Mouse (Mus musculus) cerebellum, adult 18-20 months (tissue): ENCODE data around the gene Dock6.
"Not testable (repeated sequence)": the region's sequence is repeated elsewhere in the genome, so short reads cannot be mapped to it uniquely, and the experiment has no call there.

Experiments used
- DNase-seq, 2 experiments: peaks; one replicate each; pipeline ENCODE4 v3.0.0; 2021

The Dock6 gene

GRCm38 (mm10) chr9:21774353-21774752 is 78.1 kb downstream of the Dock6 start:
- DNase-seq = no peak

DNA sequence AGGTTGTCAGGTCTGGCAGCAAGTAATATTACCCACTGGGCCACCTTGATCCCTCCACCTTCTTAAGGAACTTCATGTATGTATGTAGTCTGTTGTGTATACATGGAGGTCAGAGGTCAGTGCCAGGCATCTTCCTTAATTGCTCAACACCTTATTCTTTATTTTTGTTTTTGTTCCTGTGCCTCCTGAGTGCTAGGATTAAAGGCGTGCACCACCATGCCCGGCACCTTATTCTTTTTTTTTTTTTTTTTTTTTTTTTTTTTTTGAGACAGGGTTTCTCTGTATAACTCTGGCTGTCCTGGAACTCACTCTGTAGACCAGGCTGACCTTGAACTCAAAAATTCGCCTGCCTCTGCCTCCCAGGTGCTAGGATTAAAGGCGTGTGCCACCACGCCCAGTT is 79.0 kb downstream of the Dock6 start:
- not testable (repeated sequence) for DNase-seq

- peak; percentile 65 to 72 for DNase-seq
These were observed 82.8 kb downstream of the Dock6 start for GRCm38 (mm10) chr9:21769558-21770183.

GRCm38 (mm10) chr9:21768511-21769411 is 83.7 kb downstream of the Dock6 start:
- DNase-seq = peak; percentile 63 to 65

- DNase-seq = peak; percentile 75 to 80
These were observed 84.5 kb downstream of the Dock6 start for GRCm38 (mm10) chr9:21767896-21768295.

DNA sequence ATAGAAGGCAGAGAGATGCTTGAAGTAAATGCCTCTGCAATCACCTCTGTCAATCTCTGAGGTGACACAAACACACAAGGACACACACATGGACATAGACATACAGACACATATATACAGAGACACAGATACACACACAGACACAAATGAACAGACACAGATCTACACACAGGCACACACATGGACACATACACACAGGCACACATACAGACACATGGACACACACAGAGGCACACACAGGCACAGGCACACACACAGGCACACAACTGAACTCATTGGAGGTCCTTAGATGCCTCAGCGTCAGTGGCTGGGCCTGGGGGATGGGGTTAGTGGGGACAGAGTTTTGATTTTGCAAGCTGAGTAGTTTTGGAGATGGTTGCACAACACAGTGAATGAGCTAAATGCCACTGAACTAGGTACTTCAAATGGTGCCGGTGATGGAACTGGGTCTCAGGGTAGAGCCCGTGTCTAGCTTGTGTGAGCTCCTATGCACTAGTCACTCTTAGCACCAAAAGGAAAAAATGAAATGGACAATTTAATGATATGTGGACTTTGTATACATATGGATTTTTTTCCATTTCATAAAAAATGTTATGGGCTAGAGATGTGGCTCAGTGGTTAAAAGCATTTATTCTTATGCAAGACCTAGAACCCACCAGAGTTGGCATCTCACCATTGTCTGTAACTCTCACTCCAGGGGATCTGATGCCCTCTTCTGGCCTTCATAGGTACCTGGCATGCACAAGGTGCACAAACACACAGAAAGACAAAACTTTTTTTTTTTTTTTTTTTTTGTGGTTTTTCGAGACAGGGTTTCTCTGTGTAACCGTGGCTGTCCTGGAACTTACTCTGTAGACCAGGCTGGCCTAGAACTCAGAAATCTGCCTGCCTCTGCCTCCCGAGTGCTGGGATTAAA is 88.1 kb downstream of the Dock6 start:
- DNase-seq = no peak

DNA sequence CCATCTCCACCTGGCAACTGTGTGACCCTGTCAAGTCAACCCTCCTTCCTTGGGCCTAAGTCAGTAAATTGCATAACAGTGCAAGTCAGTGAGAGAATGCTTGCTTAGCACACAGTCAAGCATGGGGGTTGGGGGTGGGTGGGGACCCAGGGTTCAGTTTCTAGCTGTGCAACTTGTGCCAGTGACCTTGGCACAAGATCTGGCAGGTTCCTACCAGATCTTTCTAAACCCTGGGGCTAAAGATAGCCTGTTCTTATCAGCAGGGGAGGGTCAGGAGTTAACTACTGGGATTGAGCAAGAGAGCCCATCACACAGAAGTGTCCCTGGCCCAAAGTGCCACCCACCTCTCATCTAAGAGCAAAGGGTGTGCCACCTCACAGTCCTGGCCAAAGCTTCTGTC is 90.3 kb downstream of the Dock6 start:
- DNase-seq = no peak

DNA sequence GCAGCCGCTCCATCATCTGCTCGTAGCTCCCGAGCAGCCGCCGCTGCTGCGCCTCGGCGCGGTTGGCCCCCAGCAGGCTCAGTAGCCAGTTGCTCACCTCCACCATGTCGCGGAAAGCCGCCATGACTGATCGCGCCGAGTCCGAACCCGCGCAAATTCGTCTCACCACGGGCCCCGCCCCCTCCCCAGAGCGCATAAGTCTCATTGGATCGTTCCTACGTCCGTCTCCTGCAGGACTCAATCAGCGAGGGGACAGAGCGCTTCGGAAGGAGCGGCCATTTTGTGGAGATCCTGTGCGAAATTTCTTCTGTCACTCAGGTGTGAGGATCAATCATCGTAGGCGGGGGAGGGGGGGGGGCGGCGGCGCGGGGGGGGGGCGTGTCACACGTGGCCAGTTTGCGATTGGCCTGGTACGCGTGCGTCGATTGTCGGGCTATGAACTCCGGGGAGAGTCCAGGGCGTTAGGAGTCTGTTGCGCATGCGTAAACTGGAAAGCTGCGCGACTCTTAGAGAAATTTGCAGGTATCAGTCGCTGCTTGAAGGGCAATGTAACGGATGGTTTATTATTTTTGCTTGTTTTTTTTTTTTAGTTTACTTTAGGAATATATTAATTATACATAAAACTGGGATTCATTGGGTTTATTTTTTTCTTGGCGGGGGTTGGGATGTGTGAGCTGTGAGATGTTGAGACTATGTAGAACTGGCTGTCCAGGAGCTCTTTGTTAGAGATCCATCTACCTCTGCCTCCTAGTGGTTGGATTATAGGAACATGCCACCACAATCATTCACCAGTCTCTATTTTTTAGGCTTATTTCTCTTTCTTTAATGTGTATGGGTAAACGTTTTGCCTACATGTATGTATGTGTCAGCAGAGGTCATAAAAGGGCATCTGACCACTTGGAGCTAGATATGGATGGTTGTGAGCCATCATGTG is 92.0 kb downstream of the Dock6 start, which contains the start of gene Spc24:
TSS of gene Spc24 (minus strand) at position 149 of the 934 bp plus-strand sequence.
- peak; percentile 95 to 97 for DNase-seq

DNA sequence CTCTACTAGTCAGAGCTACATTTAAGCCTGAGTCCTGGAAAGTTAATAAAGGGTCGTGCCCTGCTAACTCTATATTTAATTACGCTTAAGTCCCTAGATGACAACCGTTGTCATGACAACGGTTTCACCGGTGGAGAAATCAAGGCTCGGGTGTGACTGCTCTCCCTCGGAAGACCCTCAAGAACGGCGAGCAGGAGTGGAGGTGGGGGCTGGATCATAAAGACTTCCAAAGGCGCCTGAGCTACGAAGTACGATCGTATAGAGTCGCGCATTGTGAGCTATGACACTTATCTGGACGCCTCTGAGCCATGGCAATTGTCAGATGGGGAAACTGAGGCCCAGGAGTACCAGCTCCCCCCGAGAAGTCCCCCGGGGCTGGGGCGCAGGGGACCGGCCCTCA is 92.7 kb downstream of the Dock6 start:
- no peak for DNase-seq

DNA sequence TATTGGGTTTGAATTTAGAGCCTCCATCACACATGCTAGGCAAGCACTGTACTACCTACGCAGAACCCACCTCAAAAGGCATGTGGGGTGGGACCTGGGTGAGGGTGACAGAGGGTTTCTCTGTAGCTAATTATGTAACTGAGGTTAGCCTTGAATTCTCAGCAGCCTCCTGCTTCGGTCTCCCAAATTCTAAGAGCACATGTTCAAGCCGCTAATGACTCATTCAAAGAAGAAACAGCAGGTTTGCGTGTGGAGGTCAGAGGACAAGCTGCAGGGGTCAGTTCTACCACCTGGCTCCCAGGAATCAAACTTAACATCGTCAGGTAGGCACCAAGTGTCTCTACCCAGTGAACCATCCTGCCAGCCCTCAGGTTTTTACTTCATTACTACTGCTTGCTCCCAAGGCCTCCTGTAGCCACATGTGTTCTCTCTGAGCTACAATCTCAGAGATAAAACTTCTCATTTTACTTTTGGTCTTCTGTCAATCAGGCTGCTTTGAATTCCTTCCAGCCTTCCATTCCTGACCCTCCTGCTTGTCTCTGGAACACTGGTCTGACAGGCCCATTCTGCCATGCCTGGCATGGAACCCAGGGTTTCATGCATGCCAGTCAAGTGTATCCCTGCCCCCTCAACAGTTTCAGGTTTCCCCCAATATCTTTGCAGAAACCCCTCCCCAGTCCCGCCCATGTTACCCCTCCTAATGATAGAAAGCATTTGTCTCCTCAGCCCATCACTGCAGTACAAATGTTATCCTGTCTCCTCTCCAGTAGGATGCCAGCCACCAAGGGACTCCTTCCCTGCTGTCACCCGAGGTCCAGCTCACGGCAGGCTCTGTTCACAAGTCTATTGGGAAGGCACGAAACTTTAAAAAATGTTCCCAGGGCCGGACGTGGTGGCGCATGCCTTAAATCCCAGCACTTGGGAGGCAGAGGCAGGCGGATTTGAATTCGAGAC is 93.6 kb downstream of the Dock6 start:
- no peak for DNase-seq

- DNase-seq = no peak
These were observed 97.7 kb downstream of the Dock6 start for GRCm38 (mm10) chr9:21754516-21755321.

DNA sequence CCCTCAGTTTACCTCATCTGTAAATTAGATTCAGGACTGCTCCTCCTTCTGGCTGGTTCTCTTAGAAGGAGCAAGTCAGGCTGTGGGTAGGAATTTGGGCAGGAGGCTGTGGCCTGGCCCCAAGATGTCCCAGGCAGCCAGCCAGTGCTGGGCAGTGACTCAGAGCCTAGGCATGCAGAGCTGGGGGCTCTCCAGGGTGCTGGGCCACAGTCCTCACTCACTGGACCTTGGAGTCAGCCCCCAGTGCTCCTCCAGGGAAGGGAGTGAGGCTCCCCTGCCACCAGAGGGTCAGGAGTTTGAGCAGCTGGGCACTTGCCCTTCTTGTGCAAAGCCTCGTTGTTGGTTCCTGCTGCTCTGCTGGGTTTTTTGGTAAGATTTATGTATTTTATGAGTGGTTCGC is 98.4 kb downstream of the Dock6 start:
- DNase-seq = peak; percentile 85

DNA sequence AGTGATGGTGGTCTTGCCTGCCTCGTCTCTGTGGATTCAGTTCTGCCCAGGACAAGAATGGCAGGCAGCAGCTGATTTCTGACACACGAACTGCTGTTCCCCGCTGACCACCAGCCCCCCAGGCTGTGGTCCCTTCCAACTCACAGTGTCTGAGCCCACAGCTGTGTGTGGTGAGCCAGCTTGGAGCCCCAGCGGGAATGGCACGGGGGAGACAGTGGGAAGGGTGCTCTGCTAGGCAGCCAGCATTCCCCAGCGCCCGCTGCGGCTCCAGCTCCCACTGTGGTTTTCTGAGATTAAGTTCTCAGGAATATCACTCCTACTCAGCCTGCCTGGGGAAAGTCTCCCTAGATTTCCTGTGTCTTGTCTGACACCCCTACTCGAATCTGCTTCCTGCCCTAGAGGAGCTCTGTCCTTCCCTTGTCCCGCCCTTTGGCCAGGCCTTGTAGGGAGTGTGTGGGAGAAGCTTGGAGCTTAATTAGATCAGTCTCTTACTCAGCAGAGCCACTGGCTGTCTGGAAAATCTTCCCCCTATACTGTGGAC is 100.1 kb downstream of the Dock6 start:
- peak in 1 of 2 experiments; percentile 19 for DNase-seq

GRCm38 (mm10) chr9:21751347-21751746 is 101.1 kb downstream of the Dock6 start:
- peak; percentile 49 to 55 for DNase-seq

GRCm38 (mm10) chr9:21750370-21750769 is 102.1 kb downstream of the Dock6 start:
- DNase-seq = no peak
